Mouse (Mus musculus) cerebellum, adult (tissue): Measurements from ENCODE around the gene Gimap8.

ENCODE experiments used
- ATAC-seq: cut with Nextera tagmentation; 2 replicates; pipeline ENCODE4 v1.9.2; 2017; ENCODE audit warnings: mild to moderate bottlenecking, moderate library complexity, mixed read lengths; ENCODE audit not compliant: insufficient number of reproducible peaks, low FRiP score, low TSS enrichment

Gimap8 gene

DNA sequence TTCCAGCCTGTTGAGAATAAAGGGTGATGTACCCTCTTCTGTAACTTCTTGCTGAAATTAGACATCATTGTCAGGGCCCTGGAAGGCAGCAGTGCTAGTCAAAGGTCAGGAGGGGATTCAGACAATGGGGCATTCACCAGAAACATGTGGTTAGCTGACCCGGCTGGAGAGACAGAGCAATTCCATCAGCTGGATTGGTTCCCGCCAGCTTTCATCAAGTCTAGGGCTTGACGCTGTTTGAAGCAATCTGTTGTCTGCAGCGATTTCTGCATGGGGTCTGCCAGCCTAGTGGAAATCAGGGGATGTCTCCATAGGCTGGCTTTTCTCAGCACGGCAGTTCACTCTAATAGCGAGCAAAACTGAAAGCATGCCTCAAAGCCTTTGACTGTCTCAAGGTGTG, 10.5 kb upstream of the Gimap8 start:
- no peak for ATAC-seq

DNA sequence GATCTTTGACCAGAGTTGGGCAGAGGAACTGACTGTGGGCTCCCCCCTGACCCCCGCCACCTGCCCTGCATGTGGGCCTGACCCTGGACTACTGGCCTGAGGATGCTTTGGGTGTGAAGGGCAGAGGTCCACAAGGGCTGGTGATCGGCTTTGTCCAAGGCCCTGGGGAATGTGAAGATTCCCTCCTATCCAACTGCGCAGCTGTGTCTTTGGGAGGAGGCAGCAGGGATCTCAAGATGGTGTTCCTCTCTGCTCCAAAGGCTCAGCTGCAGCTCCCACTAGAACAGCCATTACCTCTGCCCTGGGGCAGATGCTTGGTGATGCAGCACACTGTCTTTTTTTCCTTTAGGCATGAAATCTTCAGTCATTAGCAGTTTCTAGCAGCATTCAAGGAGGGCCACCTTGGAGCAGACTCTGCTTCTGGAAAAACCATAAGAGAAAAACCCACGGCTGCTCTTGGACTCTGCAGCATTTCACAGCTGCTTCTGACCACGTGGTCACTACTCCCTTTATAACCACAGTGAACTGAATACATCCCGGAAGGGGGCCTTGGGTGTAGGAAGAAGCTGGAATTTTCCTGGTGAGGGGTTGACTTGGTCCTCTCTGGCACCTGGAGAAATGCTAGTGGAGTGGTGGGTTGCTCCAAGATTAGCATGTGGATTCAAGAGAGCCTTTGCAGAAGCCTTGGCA, 9.1 kb upstream of the Gimap8 start:
- no peak for ATAC-seq

DNA sequence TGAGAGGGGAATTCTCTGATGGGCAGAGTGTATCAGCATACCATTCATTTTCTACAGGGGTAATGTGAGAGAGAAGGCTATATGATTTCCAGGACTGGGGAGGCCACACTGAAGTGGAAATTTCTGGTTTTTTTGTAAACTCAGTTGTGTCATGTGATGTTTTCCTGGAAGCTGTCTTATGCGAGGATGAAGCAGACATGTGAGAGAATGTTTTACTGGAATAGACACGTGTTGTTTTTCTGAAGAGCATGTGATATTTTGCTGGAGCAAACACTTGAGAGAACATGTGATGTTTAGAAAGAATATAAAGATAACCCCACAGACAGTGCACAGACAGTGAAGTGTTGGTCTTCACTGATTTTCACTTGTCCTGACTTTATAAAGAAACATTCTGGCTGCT, 8.5 kb upstream of the Gimap8 start:
- no peak for ATAC-seq

DNA sequence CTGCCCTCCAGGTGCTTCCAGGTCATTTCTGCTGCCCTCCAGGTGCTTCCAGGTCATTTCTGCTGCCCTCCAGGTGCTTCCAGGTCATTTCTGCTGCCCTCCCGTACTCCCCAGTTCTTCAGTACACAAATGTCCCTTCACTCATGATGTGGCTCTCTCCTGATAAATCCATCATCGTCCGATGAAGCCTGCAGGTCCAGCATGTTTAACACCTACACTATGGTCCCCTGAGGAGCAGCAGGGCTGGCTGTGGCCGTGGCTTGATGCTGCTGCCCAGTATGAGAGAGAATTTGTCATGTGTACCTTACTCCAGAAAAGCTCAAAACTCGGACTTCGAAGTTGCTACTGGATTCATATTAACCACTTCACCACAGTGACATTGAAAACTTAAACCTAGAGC, 5.6 kb upstream of the Gimap8 start:
- no peak for ATAC-seq

DNA sequence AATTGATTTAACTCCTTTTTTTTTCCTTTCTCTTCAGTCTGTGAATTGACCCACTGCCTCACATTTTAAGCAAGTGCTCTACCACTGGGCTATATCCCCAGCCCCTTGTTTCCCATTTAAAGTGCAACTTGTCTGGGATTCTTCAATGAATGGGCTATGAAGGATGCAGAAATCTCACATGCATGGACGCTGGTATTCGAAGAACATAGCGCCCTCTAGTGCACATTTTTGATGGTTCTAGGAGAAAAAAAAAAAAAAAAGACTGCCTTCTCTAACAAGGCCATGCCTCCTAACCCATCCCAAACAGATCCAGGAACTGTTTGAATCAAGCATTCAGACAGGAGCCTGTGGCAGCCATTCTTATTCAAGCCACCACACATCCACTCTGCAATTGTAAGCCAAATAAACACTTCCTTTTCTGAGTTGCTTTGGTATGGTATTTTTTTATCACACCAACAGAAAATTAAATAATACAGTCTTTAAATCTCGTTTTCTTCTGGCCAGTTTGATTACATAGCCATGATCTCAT, 4.2 kb upstream of the Gimap8 start:
- peak; percentile 70 for ATAC-seq

DNA sequence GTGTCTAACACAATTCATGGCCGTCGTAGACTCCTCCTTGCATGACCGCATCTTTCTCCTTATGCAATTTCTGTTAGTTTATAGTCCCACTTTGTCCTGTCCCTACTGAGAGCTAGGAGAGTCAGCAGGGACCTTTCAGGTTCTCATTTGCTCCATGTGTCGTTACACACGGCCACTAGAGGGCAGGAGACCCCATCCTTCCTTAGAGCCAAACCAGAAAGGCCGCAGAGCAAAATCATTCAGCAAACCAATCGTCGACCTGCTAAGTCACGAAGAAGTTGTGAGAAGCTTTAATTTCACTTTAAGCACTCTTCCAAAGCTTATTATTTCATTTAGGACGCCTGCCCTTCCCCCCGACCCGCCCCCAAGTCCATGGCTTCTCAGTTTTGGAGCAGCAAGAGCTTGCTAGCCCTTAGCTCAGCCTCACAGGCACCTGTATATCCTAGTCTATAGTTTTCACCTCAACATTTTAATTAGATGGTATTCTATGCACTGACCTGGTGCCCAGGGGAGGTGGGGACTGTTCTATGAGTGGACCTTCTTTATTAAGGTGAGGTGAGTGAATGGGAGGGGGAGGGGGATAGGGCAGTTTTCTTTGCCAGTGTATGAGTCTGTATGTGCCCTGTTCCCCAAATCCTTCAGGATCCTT, 1.2 kb upstream of the Gimap8 start:
- no peak for ATAC-seq

DNA sequence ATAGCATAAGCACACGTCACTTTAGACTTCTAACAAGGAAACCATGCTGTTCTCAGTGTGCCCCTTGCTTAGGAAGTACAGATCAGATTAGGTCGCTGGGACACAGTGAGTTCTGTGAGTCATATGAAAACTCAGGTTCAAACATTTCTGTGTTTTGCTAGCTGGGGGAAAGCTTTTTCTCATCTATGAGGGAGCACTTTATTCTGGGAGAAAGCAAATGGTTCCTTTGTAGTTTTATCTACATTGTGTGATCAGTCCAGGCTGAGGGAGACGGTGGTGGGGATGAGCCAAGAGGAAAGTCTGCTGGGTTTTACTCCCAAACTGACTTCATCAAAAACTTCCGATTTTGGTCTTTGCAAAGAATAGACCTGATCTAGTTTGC, 734 bp upstream of the Gimap8 start:
- no peak for ATAC-seq

DNA sequence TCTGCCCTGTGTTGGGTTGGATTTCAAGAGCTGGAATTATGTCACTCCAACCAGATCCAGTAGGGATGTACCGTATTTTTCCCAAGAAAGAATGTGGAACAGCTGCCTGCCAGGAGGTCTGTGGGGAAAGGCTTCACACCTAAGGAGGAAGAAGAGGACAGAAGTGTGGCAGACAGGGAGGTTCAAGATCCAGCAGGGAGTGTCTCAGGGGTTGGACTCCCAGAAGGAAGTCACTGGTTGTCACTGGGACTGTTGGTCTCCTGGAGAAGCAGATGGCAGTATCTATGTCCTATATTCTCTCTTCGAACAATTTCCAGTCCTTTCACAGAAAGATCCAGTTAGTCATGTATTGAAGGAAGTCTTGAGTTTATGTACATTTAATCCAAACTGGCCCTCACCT, 577 bp downstream of the Gimap8 start:
- no peak for ATAC-seq

DNA sequence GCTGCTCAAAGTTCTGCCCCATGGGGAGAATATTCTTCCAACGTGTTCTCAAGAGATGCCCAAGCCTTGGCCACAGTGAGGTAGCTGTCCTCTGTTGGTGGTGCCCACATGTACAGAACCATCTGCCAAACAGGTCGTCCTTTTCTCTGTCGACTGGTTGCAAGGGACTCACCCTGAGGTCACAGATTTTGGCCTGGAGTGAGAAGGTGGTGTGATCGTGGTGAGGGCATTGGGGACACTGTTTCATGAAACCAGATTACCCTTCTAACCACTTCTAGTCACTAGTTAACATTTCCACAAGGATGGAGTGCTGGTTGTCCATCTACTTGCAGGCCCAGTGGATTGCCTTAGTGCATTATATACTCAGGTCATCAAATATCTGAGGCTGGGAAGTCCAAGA, 1.7 kb downstream of the Gimap8 start:
- ATAC-seq = no peak

DNA sequence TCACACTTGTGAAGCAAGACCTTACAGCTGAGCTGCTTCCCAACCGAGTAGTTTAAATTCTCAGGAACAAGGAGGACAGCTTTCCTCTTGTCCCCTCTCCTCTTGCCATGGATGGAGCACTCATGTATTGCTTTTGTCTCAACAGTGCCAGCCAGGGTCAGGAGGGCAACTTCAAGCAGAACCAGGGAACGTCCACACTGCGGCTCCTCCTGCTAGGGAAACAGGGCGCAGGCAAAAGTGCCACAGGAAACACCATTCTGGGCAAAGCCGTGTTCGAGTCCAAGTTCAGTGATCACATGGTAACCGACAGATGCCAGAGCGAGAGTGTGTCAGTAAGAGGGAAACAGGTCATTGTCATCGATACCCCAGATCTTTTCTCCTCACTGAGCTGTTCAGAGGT, 3.0 kb downstream of the Gimap8 start:
- no peak for ATAC-seq

DNA sequence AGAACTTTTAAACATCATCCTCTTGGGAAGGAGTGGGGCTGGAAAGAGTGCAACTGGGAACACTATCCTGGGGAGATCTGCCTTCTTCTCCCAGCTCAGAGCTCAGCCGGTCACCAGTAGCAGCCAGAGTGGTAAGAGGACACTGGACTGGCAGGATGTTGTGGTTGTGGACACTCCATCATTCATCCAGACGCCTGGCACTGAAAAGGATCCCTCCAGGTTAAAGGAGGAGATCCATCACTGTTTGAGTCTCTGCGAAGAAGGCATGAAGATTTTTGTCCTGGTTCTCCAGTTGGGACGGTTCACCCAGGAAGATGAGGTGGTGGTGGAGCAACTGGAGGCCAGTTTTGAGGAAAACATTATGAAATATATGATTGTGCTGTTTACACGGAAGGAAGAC, 11.7 kb downstream of the Gimap8 start:
- no peak for ATAC-seq

DNA sequence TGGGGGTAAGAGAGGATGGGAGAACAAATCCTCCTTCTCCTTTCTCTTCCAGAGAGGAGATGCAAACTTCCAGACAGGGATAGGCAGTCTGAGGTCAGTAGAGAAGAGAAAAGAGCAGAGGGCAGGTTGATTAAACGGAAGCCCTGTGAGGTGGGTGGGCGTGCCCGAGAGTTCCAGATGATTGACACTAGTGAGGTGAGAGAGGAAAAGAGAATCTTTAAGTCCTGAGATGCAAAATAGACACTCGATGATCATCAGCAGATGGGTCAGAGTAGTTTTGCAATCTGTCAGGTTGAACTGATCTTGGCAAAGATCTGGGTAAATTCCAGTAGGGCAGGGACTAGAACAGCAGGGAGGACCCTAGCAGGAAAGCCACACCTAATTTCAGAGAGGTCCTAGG, 17.7 kb downstream of the Gimap8 start:
- no peak for ATAC-seq

DNA sequence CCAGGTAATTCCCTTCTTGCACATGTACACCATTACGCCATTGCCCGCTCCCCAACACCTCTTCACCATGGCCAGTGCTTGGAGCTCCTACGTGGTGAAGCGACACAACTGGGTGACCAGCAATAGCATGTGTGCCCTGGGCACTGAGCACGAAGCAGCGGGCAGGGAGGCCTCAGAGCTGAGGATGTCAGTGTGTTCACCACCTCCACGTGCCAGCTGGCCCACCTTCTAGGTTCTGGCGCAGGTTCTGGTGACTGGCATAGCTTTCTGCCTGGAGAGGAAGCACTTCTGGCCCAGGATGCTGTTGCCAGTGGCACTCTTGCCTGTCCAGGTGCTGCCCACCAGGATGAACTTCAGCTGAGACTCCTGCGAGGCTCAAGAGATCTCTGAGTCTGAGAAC, 18.4 kb downstream of the Gimap8 start:
- ATAC-seq = no peak

DNA sequence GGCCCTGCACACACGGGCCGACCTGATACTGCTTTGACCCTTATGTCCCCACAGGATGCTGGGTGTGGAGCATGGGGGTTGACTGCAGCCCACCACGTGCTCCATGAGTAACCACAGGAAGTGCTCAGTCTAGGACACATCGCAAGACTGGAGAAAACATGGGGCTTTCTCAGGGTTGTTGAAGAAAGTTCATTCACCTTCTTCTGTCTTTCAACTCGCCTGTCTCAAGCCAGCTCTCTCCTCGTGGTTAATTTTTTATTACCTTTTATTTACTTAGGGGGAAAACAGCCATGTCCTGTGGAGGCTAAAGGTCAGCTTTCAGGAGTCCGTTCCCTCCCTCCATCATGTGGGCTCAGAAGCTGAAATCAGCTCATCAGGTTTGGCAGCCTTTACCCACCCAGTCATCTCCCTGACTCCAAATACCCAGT, 19.1 kb downstream of the Gimap8 start:
- no peak for ATAC-seq

DNA sequence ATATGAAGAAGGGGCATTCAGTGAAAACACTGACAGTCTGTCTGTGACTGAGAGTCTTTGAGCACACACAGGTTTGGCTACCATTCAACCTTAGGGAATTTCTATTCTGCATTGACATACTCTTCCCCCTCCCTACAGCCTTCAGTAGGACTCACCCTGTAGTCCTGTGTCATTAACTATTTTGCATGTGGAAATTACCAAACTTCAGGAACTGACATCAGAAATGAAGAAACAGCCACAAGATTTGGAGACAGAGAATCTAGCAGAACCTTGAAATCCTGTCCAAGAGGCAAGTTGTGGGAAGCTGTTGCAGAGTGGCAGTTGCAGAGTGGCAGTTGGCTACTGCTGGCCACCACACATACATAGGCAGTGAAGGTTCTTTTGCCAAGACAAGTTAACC, 21.0 kb downstream of the Gimap8 start:
- ATAC-seq = no peak

DNA sequence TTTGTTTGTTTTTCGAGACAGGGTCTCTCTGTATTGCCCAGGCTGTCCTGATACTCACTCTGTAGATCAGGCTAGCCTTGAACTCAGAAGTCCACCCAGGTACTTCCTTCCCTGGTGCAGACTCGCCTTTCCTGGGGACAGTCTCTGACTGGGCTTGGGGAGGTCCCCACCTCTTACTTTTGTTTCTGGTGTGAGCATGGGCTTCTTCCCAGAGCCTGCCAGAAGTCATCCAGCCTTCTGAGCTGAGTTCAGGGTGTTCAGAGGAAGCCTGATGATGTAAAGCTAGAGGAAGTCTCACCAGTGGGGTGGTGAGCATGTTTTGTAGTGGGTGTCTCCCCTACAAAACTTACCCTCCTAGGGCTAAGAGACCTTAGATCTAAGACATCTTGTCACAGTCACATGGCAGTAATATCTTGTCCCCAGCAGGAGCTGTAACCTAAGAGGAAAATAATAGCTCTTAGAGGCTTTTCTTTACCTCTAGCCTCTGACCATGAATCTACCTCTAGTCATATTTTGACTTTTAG, 22.5 kb downstream of the Gimap8 start:
- ATAC-seq = no peak

DNA sequence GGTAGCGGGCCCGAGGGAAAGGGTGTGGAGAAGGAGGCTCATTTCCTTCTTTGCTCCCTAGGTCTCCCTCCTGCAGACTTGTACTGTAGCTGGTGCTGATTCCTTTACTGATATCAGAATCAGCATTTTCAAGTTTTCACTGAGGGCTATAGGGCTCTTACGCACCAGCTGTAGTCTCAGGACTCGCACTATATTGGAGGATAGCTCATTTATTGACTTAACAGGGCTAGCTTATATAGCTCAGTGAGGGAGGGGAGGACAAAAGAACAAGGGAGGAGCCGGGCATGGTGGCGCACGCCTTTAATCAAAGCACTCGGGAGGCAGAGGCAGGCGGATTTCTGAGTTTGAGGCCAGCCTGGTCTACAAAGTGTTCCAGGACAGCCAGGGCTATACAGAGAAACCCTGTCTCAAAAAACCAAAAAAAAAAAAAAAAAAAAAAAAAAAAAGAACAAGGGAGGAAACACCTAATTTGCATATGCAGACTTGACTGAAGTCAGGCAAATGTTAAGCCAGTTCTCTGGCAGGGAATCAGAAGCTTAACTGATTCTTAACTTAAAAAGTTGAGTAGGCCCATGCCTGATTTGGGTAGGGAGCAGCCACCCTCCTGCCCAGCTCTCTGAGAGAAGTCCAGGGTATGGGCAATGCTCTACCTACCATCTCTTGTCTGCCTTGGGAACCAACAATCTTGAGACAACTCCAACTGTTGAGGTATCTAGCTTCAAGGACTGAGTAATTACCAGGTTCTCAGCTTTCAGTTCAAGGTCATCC, 27.4 kb downstream of the Gimap8 start:
- ATAC-seq = no peak

DNA sequence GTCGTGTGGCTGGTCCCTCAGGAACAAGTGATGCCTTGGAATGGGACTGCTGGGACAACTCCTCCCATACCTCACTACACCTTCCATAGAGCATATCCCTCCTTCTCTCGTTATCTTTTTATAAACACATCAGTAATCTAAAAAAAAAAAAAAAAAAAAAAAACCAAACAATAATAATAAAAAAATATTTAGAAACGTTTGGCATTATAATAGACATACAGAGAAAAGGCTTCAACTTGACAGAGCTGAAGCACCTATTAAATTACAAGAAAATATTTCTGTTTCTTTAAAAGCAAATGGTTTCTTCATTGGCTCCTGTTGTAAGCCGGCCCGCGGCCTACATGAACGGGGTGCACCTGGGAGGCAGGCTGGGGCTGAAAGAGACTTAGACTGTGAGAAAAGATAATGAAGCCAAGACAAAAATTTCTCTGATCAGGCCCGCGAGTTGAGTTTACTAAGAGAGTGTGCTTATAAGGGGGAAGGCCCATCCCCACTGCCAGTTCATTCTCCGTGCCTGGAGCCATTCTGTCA, 28.4 kb downstream of the Gimap8 start:
- ATAC-seq = no peak

DNA sequence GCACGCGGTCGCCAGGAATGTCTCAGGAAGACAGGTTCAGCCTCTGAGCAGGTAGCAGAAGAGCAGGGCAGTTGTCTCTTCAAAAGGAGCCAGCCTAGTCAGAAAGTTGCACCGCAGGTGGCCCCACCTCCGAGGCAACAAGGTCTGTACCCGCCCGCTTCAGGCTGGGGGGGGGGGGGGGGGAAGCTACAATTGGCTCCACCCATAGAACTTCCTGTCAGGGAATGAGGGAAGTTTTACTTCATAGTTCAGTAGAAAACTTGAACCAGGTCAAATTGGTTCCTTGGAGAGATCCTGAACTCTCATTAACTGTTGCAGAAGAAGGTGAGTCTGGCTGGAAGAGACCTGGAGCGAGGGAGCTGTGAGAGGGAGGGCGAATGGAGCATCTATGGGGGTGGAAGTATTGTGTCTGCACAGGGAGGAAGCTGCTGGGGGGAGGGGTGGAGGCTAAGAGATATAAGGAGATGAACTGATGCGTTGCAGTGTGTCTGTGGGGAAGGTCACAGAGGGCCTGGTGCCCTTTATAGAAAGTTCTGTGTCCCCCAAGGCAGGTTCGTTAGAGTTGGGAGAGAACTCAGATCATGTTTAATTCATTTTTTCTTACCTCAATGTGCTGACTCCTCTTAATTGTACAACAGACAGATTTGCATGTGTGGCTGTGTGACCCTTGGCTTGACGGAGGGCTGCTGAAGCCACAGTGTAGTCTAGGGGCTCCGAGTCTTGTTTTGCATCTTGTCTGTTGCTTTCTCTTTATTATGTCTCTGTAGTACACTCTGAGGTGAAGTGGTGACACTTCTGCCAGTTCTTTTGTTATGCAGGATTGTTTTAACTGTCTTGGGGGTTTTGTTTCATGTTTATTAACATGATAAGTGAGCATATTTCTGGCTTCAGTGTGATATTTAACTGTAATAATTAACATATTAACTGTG, 29.2 kb downstream of the Gimap8 start, which contains the start of gene Gimap9:
Gimap9 (plus strand) TSS at position 199 of the 929 bp plus-strand sequence.
- ATAC-seq = no peak
